Mouse (Mus musculus): ENCODE data around the gene Scml4.

The Scml4 gene

GRCm38 (mm10) chr10:42897632-42898031 lies 37.5 kb downstream of the Scml4 start:
- DNase-seq (ENCODE audit: extremely low read depth, low read depth, low spot score), result no peak

GRCm38 (mm10) chr10:42901361-42901760 lies 41.2 kb downstream of the Scml4 start:
- DNase-seq (ENCODE audit: extremely low read depth, low read depth, low spot score), result no peak

- DNase-seq (ENCODE audit: extremely low read depth, low read depth, low spot score), result no peak
These were observed 42.9 kb downstream of the Scml4 start for GRCm38 (mm10) chr10:42903054-42903453.

- no peak for DNase-seq (ENCODE audit: extremely low read depth, low read depth, low spot score)
These were observed 48.4 kb downstream of the Scml4 start for GRCm38 (mm10) chr10:42908562-42908961.

GRCm38 (mm10) chr10:42910567-42910966 lies 50.4 kb downstream of the Scml4 start:
- DNase-seq (ENCODE audit: extremely low read depth, low read depth, low spot score), result no peak

GRCm38 (mm10) chr10:42912056-42912455 lies 51.9 kb downstream of the Scml4 start:
- no peak for DNase-seq (ENCODE audit: extremely low read depth, low read depth, low spot score)

GRCm38 (mm10) chr10:42913196-42913595 lies 53.0 kb downstream of the Scml4 start:
- no peak for DNase-seq (ENCODE audit: extremely low read depth, low read depth, low spot score)

- DNase-seq (ENCODE audit: extremely low read depth, low read depth, low spot score), result no peak
These were observed 54.0 kb downstream of the Scml4 start for GRCm38 (mm10) chr10:42914146-42914545.

- no peak for DNase-seq (ENCODE audit: extremely low read depth, low read depth, low spot score)
These were observed 57.2 kb downstream of the Scml4 start for GRCm38 (mm10) chr10:42917355-42917754.

GRCm38 (mm10) chr10:42919786-42920185 lies 59.6 kb downstream of the Scml4 start:
- no peak for DNase-seq (ENCODE audit: extremely low read depth, low read depth, low spot score)

- no peak for DNase-seq (ENCODE audit: extremely low read depth, low read depth, low spot score)
These were observed 65.1 kb downstream of the Scml4 start for GRCm38 (mm10) chr10:42925103-42925866.

- no peak for DNase-seq (ENCODE audit: extremely low read depth, low read depth, low spot score)
These were observed 70.0 kb downstream of the Scml4 start for GRCm38 (mm10) chr10:42930121-42930650.

- DNase-seq (ENCODE audit: extremely low read depth, low read depth, low spot score), result no peak
These were observed 72.8 kb downstream of the Scml4 start for GRCm38 (mm10) chr10:42932862-42933480.

GRCm38 (mm10) chr10:42934672-42935071 lies 74.5 kb downstream of the Scml4 start:
- DNase-seq (ENCODE audit: extremely low read depth, low read depth, low spot score), result no peak

GRCm38 (mm10) chr10:42936205-42936604 lies 76.0 kb downstream of the Scml4 start:
- DNase-seq (ENCODE audit: extremely low read depth, low read depth, low spot score), result no peak

- no peak for DNase-seq (ENCODE audit: extremely low read depth, low read depth, low spot score)
These were observed 78.2 kb downstream of the Scml4 start for GRCm38 (mm10) chr10:42938361-42938760.

- no peak for DNase-seq (ENCODE audit: extremely low read depth, low read depth, low spot score)
These were observed 79.5 kb downstream of the Scml4 start for GRCm38 (mm10) chr10:42939691-42940090.

- no peak for DNase-seq (ENCODE audit: extremely low read depth, low read depth, low spot score)
These were observed 80.3 kb downstream of the Scml4 start for GRCm38 (mm10) chr10:42940193-42941050.

GRCm38 (mm10) chr10:42941278-42941677 lies 81.1 kb downstream of the Scml4 start:
- no peak for DNase-seq (ENCODE audit: extremely low read depth, low read depth, low spot score)

GRCm38 (mm10) chr10:42941697-42942221 lies 81.6 kb downstream of the Scml4 start:
- no peak for DNase-seq (ENCODE audit: extremely low read depth, low read depth, low spot score)

GRCm38 (mm10) chr10:42942300-42942699 lies 82.1 kb downstream of the Scml4 start:
- DNase-seq (ENCODE audit: extremely low read depth, low read depth, low spot score), result no peak
